Mouse (Mus musculus): Measurements from ENCODE around the gene Dscaml1.

DNA sequence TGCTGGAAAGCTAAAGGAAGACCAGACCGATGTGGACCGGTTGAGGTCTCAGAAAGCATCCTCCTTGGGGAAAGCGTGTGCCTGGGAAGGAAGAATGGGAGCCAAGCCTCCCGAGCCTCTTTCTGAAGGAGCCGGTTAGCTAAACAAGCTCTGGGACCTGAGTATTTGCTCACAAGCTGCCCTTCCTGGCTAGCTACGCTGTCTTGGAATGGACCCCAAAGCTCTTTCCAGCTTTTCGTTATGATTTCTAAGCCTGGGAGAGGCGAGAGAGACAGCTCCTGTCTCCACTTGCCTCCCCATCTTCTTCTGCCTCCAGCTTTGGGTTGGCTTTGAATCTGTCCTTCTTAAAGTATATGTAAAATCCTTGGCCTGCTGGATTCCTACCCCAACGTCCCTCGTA lies 27.6 kb downstream of the Dscaml1 start:
- TF ChIP-seq CTCF (IDR thresholded peaks at IDR 0.05; ENCODE audit: extremely low read depth, insufficient read length, insufficient replicate concordance, low read depth, low read length) (no peak), POLR2A (IDR thresholded peaks at IDR 0.05; ENCODE audit: low read depth, low read length) (no peak)

All from small intestine, adult 2 months (tissue).